Mouse (Mus musculus) hindbrain, embryonic 11.5 days (tissue): ENCODE measurements at regions not wholly inside any gene's neighbourhood (a gene's known extent, or its start where the extent isn't known, plus 50 kb on each side); places are given as distances from the start of the nearest gene placed in this dataset.

Experiments
- ATAC-seq: fragments of 200-750 bp; cut with Nextera tagmentation; 2 replicates; pipeline ENCODE4 v1.8.0; 2017; ENCODE audit warnings: mild to moderate bottlenecking, moderate TSS enrichment, moderate library complexity; ENCODE audit not compliant: low FRiP score
- DNase-seq: peaks from one replicate; pipeline ENCODE4 v3.0.0-alpha.2; 2015; ENCODE audit warnings: low spot score
- H3K27ac ChIP-seq: fragments of 300-500 bp; sonication (generic); 2 replicates; pipeline ENCODE4 v1.5.1; 2014; ENCODE audit warnings: mild to moderate bottlenecking, low read depth, low read length
- H3K27me3 ChIP-seq: fragments of 300-500 bp; sonication (generic); 2 replicates; pipeline ENCODE4 v1.6.1; 2014; ENCODE audit warnings: mild to moderate bottlenecking, low read length, moderate library complexity, mixed read lengths; ENCODE audit not compliant: control insufficient read depth, insufficient read depth
- H3K36me3 ChIP-seq: fragments of 300-500 bp; sonication (generic); 2 replicates; pipeline ENCODE4 v1.6.1; 2014; ENCODE audit warnings: mild to moderate bottlenecking, low read length, moderate library complexity, mixed read lengths; ENCODE audit not compliant: control insufficient read depth, insufficient read depth
- H3K4me1 ChIP-seq: fragments of 300-500 bp; sonication (generic); replicated peaks from 2 replicates; pipeline ENCODE4 v1.6.1; 2014; ENCODE audit warnings: low read length, mixed read lengths; ENCODE audit not compliant: control insufficient read depth, insufficient read depth
- H3K4me2 ChIP-seq: fragments of 300-500 bp; sonication (generic); replicated peaks from 2 replicates; pipeline ENCODE4 v1.6.1; 2014; ENCODE audit warnings: mild to moderate bottlenecking, low read depth, low read length
- H3K4me3 ChIP-seq: fragments of 300-500 bp; sonication (generic); 2 replicates; pipeline ENCODE4 v1.5.1; 2014; ENCODE audit warnings: low read depth, low read length
- H3K9ac ChIP-seq: fragments of 300-500 bp; sonication (generic); 2 replicates; pipeline ENCODE4 v1.6.1; 2014; ENCODE audit warnings: low read depth, low read length
- H3K9me3 ChIP-seq: fragments of 300-500 bp; sonication (generic); 2 replicates; pipeline ENCODE4 v1.6.1; 2016; ENCODE audit warnings: low read length; ENCODE audit not compliant: control insufficient read depth
- WGBS: fragments of 180-500 bp; shearing (Covaris S2); extraction: QIAGEN DNeasy Blood & Tissue Kit; methylation state at CpG from one replicate; pipeline ENCODE4 v1.1.7; 2014; 5-methylcytosine and 5-hydroxymethylcytosine counted together

DNA sequence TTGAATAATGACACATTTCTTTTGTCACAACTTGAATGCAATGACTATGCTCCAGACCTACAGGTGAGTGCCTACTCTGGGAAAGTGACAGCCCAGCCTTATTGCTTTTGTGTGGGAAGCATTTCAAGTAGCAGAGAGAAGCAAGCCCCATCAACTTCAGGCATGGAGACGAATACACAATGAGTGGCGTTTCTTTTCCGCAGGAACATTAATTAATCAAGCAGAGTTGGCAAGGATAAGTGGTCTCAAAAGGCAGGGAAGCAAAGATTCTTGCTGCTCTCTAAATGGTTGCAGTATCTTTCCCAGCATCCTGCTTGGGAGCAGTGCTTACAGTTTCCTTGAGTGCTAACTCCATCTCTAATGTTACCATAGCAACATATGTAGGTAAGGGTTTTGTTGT, 285.6 kb upstream of the Pkdcc start:
- no peak overlapping the region for H3K9ac ChIP-seq
- H3K27ac ChIP-seq = no peak overlapping the region
- H3K27me3 ChIP-seq = no peaks in the 10 kb centered on the region
- H3K9me3 ChIP-seq = no peaks in the 10 kb centered on the region
- no peaks in the 10 kb centered on the region for H3K4me1 ChIP-seq
- DNase-seq (no peak), ATAC-seq (no peak)
- WGBS = 55% methylated on average over 3 of the region's 3 CpGs
- no peak overlapping the region for H3K4me2 ChIP-seq
- H3K36me3 ChIP-seq = no peaks in the 10 kb centered on the region
- no peak overlapping the region for H3K4me3 ChIP-seq

DNA sequence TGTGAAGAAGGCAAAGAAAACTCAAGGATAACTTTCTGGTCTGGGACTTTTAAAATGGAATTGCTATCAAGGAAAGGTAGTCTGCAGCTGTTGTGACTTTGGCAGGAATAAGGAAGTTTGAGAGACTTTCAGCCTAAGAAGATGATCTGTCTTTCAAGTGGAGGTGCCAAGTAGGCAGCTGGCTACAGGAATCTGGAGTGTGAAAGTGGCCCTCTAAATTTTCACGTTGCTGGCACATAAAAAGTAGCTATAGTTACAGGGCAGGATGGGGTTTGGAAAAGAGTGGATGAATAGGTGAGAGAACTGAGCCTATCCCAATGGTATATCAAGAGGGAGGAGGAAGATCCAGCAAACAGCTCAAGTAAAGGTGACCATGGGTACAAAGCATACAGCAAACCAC, 284.4 kb upstream of the Pkdcc start:
- Histone ChIP-seq H3K27me3 (no peaks in the 10 kb centered on the region), H3K9me3 (no peaks in the 10 kb centered on the region), H3K27ac (no peak overlapping the region), H3K36me3 (no peaks in the 10 kb centered on the region), H3K4me1 (no peaks in the 10 kb centered on the region), H3K9ac (no peak overlapping the region), H3K4me3 (no peak overlapping the region), H3K4me2 (no peak overlapping the region)
- WGBS = 71% methylated on average over 1 of the region's 1 CpGs
- no peak for ATAC-seq
- DNase-seq = no peak

DNA sequence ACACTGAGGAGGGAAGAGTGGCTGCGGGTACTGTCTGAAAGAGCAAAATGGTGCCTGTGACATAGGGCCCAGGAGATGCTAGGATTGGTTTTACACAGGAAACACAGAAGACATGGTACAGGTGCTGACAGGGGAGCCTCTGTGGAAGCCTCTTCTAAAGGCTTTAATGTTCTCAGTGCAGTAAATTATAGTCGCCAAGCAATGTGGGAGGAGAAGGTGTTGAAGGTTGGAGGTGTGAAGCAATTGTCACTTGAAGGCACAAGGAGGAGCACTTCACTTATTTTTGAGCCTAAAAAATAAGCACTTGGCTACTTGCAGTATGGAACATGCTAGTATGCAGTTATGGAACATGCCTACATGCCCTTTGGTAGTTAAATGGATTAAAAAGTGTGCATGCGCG, 283.6 kb upstream of the Pkdcc start:
- no peak for ATAC-seq
- WGBS = 96% methylated on average over 4 of the region's 4 CpGs
- no peaks in the 10 kb centered on the region for H3K9me3 ChIP-seq
- no peaks in the 10 kb centered on the region for H3K4me1 ChIP-seq
- H3K36me3 ChIP-seq = no peaks in the 10 kb centered on the region
- no peak for DNase-seq
- H3K9ac ChIP-seq = no peak overlapping the region
- no peak overlapping the region for H3K4me3 ChIP-seq
- H3K27me3 ChIP-seq = no peaks in the 10 kb centered on the region
- no peak overlapping the region for H3K4me2 ChIP-seq
- no peak overlapping the region for H3K27ac ChIP-seq

DNA sequence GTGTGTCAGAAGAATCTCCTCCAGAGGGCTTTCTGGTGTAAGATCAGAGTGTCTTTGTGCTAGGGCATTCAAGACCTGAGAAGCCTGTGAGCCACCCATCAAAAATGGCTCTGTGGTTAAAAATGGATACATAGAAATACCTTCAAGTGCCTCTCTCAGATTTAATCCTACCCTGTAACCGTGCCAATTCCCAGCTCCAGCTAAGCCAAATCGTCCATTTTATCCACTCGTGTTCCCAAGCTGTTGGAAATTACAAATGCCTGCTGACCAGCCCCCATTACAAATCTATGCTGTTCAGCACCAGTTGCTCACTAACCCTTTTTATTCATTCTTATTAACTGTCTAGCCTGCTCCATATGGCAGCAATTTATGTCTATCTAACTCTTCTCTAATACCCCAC, 278.3 kb upstream of the Pkdcc start:
- Histone ChIP-seq H3K4me3 (no peak overlapping the region), H3K9ac (no peak overlapping the region), H3K4me1 (no peaks in the 10 kb centered on the region), H3K4me2 (no peak overlapping the region), H3K36me3 (no peaks in the 10 kb centered on the region), H3K9me3 (no peaks in the 10 kb centered on the region), H3K27ac (no peak overlapping the region), H3K27me3 (no peaks in the 10 kb centered on the region)
- WGBS = 88% methylated on average over 3 of the region's 3 CpGs
- ATAC-seq = no peak
- DNase-seq = no peak

DNA sequence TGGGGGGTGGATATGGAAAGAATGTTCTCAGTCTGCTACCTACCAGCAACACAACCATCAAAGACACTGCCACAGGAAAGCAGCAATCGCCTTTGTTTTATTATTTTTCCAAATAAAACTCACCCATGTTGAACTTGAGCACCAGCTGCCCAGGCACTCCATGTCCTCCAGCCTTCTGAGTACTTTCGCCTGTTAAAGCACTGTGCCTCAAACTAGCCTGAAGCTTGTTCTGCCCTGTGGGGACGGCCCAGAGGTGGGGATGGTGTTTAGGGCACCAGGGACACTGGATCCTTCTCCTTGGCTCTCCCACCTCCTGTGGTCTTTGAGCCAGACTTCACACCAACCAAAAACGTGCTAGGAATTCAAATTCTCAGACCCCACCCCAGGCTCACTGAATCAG, 269.0 kb upstream of the Pkdcc start:
- Histone ChIP-seq H3K36me3 (no peaks in the 10 kb centered on the region), H3K27me3 (no peaks in the 10 kb centered on the region), H3K4me3 (no peak overlapping the region), H3K4me1 (no peaks in the 10 kb centered on the region), H3K9ac (no peak overlapping the region), H3K27ac (no peak overlapping the region), H3K4me2 (no peak overlapping the region), H3K9me3 (no peaks in the 10 kb centered on the region)
- no peak for DNase-seq
- 64% methylated on average over 4 of the region's 4 CpGs for WGBS
- no peak for ATAC-seq

- Histone ChIP-seq H3K27me3 (no peaks in the 10 kb centered on the region), H3K9ac (no peak overlapping the region), H3K36me3 (no peaks in the 10 kb centered on the region), H3K4me1 (no peaks in the 10 kb centered on the region), H3K4me3 (no peak overlapping the region), H3K9me3 (no peaks in the 10 kb centered on the region), H3K4me2 (no peak overlapping the region), H3K27ac (no peak overlapping the region)
- WGBS = 50% methylated on average over 4 of the region's 4 CpGs
- ATAC-seq (no peak), DNase-seq (no peak)
Measured at GRCm38 (mm10) chr17:82949794-82950193, 265.3 kb upstream of the Pkdcc start.

GRCm38 (mm10) chr17:82950268-82950667, 264.8 kb upstream of the Pkdcc start:
- Histone ChIP-seq H3K27me3 (no peaks in the 10 kb centered on the region), H3K4me2 (no peak overlapping the region), H3K27ac (no peak overlapping the region), H3K9ac (no peak overlapping the region), H3K4me1 (no peaks in the 10 kb centered on the region), H3K4me3 (no peak overlapping the region), H3K9me3 (no peaks in the 10 kb centered on the region), H3K36me3 (no peaks in the 10 kb centered on the region)
- DNase-seq (no peak), ATAC-seq (no peak)
- WGBS = 72% methylated on average over 14 of the region's 14 CpGs

GRCm38 (mm10) chr17:82957409-82957808, 257.7 kb upstream of the Pkdcc start:
- WGBS = 54% methylated on average over 4 of the region's 4 CpGs
- Histone ChIP-seq H3K4me2 (no peak overlapping the region), H3K27me3 (no peaks in the 10 kb centered on the region), H3K9me3 (no peaks in the 10 kb centered on the region), H3K4me3 (no peak overlapping the region), H3K27ac (no peak overlapping the region), H3K9ac (no peak overlapping the region), H3K36me3 (no peaks in the 10 kb centered on the region), H3K4me1 (no peaks in the 10 kb centered on the region)
- peak; percentile 75 for DNase-seq
- 0 out of 2 replicates have a peak, but pooled peaks have one; percentile 49 for ATAC-seq

DNA sequence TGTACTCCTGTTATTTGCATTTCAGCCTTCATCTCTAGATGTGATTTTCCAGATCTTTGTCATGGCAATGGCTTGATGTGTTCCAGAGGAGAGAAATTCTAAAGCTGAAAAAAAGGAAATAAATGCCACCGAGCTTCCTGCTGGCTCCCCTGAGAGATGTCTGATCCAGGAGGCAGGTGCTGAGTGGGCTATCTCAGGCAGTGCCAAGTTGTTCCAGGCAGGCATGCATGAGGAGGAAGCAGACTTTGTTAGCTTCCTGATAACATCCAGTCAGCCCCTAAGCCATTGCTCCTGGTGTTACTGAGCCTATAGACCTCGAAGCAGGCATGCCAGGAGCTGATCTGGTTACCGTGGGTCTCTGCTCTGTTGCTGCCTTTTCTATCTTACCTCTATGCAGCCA, 251.7 kb upstream of the Pkdcc start:
- WGBS = 78% methylated on average over 3 of the region's 3 CpGs
- DNase-seq = no peak
- H3K36me3 ChIP-seq = no peaks in the 10 kb centered on the region
- no peaks in the 10 kb centered on the region for H3K4me1 ChIP-seq
- H3K4me2 ChIP-seq = no peak overlapping the region
- ATAC-seq = no peak
- H3K9me3 ChIP-seq = no peaks in the 10 kb centered on the region
- no peaks in the 10 kb centered on the region for H3K27me3 ChIP-seq
- H3K9ac ChIP-seq = no peak overlapping the region
- H3K27ac ChIP-seq = no peak overlapping the region
- no peak overlapping the region for H3K4me3 ChIP-seq
